Mouse (Mus musculus): Measurements from ENCODE around the gene Zfp213.

DNA sequence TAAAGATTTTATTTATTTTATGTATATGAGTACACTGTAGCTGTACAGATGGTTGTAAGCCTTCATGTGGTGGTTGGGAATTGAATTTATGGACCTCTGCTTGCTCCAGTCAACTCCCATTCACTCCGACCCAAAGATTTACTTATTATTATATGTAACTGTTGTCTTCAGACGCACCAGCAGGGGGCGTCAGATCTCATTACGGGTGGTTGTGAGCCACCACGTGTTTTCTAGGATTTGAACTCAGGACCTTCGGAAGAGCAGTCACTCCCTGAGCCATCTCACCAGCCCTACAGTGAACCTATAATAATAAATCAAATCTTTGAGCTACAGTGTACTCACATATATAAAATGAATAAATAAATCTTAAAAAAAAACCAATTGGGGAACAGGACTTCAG is 8.0 kb upstream of the Zfp213 start:
- TF ChIP-seq CTCF (IDR thresholded peaks at IDR 0.05; ENCODE audit: insufficient read depth, low read length): 0 out of 2 replicates have a peak, but pooled peaks have one; percentile 18
- no peak for TF ChIP-seq POLR2A (IDR thresholded peaks at IDR 0.05; ENCODE audit: borderline replicate concordance, extremely low read depth, low read depth, low read length)

Data from lung, adult 2 months (tissue).